Mouse (Mus musculus) small intestine, adult 2 months (tissue): ENCODE results near the gene Tceanc2. TPM values are rescaled to one million over a fixed set of nuclear protein-coding genes. Genes with fewer than 3 reads are reported as not detected.

ENCODE experiments used
- H3K27ac ChIP-seq: fragments of 200-500 bp; 2 replicates; pipeline ENCODE4 v1.5.1; 2012; ENCODE audit warnings: low read depth, low read length, control low read depth, inconsistent platforms; ENCODE audit not compliant: insufficient read depth
- H3K27me3 ChIP-seq: fragments of 200-500 bp; 2 replicates; pipeline ENCODE4 v1.6.1; 2012; ENCODE audit warnings: mild to moderate bottlenecking, moderate library complexity, low read length, inconsistent platforms; ENCODE audit not compliant: control insufficient read depth, insufficient read depth
- H3K36me3 ChIP-seq: fragments of 200-500 bp; 2 replicates; pipeline ENCODE4 v1.6.1; 2012; ENCODE audit warnings: mild to moderate bottlenecking, low read length, control low read depth, inconsistent platforms; ENCODE audit not compliant: control insufficient read depth, insufficient read depth
- H3K4me1 ChIP-seq: fragments of 200-500 bp; 2 replicates; pipeline ENCODE4 v1.6.1; 2012; ENCODE audit warnings: low read length, inconsistent platforms, mixed read lengths; ENCODE audit not compliant: control insufficient read depth, insufficient read depth, insufficient read length
- H3K4me3 ChIP-seq: fragments of 200-500 bp; 2 replicates; pipeline ENCODE4 v1.5.1; 2012; ENCODE audit warnings: low read depth, mild to moderate bottlenecking, control low read depth, inconsistent platforms, low read length, moderate library complexity
- CTCF ChIP-seq: fragments of 200-500 bp; IDR thresholded peaks from 2 replicates; pipeline ENCODE4 v1.5.1; 2012; ENCODE audit warnings: low read depth, mild to moderate bottlenecking, control low read depth, inconsistent platforms, low read length, moderate library complexity, mixed read lengths; ENCODE audit not compliant: insufficient replicate concordance, insufficient read length; ENCODE audit errors: extremely low read depth
- POLR2A ChIP-seq: fragments of 200-500 bp; IDR thresholded peaks from 2 replicates; pipeline ENCODE4 v1.6.1; 2012; ENCODE audit warnings: low read depth, mild to moderate bottlenecking, control low read depth, inconsistent platforms, low read length, moderate library complexity
- WGBS: fragments of 180-500 bp; shearing (Covaris S2); methylation state at CpG from one replicate; pipeline ENCODE4 v1.1.7; 2018; 5-methylcytosine and 5-hydroxymethylcytosine counted together
- polyA plus RNA-seq: library from polyadenylated mRNA; depleted of rRNA; stranded (reverse); fragments of >200 nt; gene quantifications from 2 replicates; pipeline ENCODE4 v1.2.3, GENCODE M21; 2012; rRNA removed

The Tceanc2 gene
- polyA plus RNA-seq, 1 experiment = 4.8 TPM

- Histone ChIP-seq H3K27me3 (no peaks in the 10 kb centered on the region), H3K27ac (no peak overlapping the region), H3K4me1 (no peaks in the 10 kb centered on the region; the same call in 1 of the 2 replicates), H3K4me3 (no peak overlapping the region), H3K36me3 (no peaks in the 10 kb centered on the region)
- WGBS = 64% methylated on average over 1 of the region's 1 CpGs
- no peak for TF ChIP-seq CTCF
- TF ChIP-seq POLR2A = no peak
These were observed 94.6 kb downstream of the Tceanc2 start for GRCm38 (mm10) chr4:107084343-107084742.

Other genes with a start within 250 kb of the Tceanc2 start
- gene Mrpl37, start 112.2 kb downstream of the Tceanc2 start, polyA plus RNA-seq = 27.2 and 36.5 TPM in 2 replicates
- 1.8 and 2.5 TPM in 2 replicates for gene Cyb5rl, start 112.1 kb downstream of the Tceanc2 start, polyA plus RNA-seq
- gene Cdcp2, start 82.2 kb downstream of the Tceanc2 start, polyA plus RNA-seq = not detected in 2 replicates
- gene Tmem59, start 717 bp downstream of the Tceanc2 start, polyA plus RNA-seq = 92.5 and 222 TPM in 2 replicates
- gene Ldlrad1, start 30.1 kb upstream of the Tceanc2 start, polyA plus RNA-seq = 0.18 and 1.1 TPM in 2 replicates
- 4.0 and 9.3 TPM in 2 replicates for gene Lrrc42, start 74.4 kb upstream of the Tceanc2 start, polyA plus RNA-seq
- gene Hspb11, start 74.5 kb upstream of the Tceanc2 start, polyA plus RNA-seq = 0.65 TPM in 1 of 2 replicates, not detected in the other
- 18.6 and 73.4 TPM in 2 replicates for gene Dio1, start 128.1 kb upstream of the Tceanc2 start, polyA plus RNA-seq
- gene Yipf1, start 135.2 kb upstream of the Tceanc2 start, polyA plus RNA-seq = 34.2 and 59.3 TPM in 2 replicates
- 4.8 and 5.6 TPM in 2 replicates for gene Ndc1, start 188.7 kb upstream of the Tceanc2 start, polyA plus RNA-seq